Mouse (Mus musculus): ENCODE measurements around the gene Dennd4c. TPM values are rescaled to one million over a fixed set of nuclear protein-coding genes. Genes with fewer than 3 reads are reported as not detected.

Gene Dennd4c
- polyA plus RNA-seq, 1 experiment from 2014 or later = 5.8 TPM

- H3K9me3 ChIP-seq = no peaks in the 10 kb centered on the region
- H3K9ac ChIP-seq = no peak overlapping the region
- H3K4me2 ChIP-seq (replicated peaks) = peak overlapping the region; percentile 40
- peak; percentile 95 for ATAC-seq
- H3K27me3 ChIP-seq (replicated peaks) = no peaks in the 10 kb centered on the region
- 9% methylated on average over 4 of the region's 4 CpGs for WGBS
- no peak overlapping the region for H3K4me3 ChIP-seq (replicated peaks)
- 0 out of 2 replicates have a peak overlapping the region, but pooled peaks have one; percentile 44 for H3K27ac ChIP-seq
- peaks cover 2% of the 10 kb centered on the region; the same call in 1 of the 2 replicates for H3K4me1 ChIP-seq (replicated peaks)
- no peaks in the 10 kb centered on the region for H3K36me3 ChIP-seq
These were observed 23.2 kb upstream of the Dennd4c start for GRCm38 (mm10) chr4:86725175-86725574.

GRCm38 (mm10) chr4:86726141-86726540 lies 22.2 kb upstream of the Dennd4c start:
- Histone ChIP-seq H3K27ac (no peak overlapping the region), H3K9ac (no peak overlapping the region), H3K4me2 (replicated peaks) (no peak overlapping the region), H3K27me3 (replicated peaks) (no peaks in the 10 kb centered on the region), H3K4me1 (replicated peaks) (peaks cover 2% of the 10 kb centered on the region; the same call in 1 of the 2 replicates), H3K9me3 (no peaks in the 10 kb centered on the region), H3K36me3 (no peaks in the 10 kb centered on the region), H3K4me3 (replicated peaks) (no peak overlapping the region)
- no peak for ATAC-seq
- WGBS = 92% methylated on average over 5 of the region's 5 CpGs

DNA sequence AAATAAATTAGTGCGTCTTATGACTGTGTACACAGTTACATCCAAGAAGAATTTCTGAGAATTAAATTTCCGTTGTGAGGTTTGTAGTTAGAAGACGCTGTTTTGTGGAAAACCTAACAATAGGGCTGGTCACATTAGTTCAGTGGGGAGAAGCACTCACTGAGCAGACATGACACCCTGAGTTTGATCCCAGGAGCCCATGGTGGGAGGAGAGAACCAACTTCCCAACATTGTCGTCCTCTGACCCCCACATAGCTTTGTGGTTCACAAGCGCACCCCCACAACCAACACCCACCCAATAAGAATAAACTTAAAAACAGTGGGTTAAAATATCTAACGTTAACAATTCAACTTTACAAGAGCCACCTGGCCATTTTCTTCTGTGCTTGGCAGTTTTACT lies 18.5 kb upstream of the Dennd4c start:
- Histone ChIP-seq H3K36me3 (no peaks in the 10 kb centered on the region), H3K4me1 (replicated peaks) (0 out of 2 replicates have a peak, but pooled peaks cover 2% of the 10 kb centered on the region), H3K27me3 (replicated peaks) (no peaks in the 10 kb centered on the region), H3K9ac (no peak overlapping the region), H3K4me3 (replicated peaks) (no peak overlapping the region), H3K27ac (no peak overlapping the region), H3K4me2 (replicated peaks) (no peak overlapping the region), H3K9me3 (no peaks in the 10 kb centered on the region)
- WGBS = 62% methylated on average over 6 of the region's 6 CpGs
- no peak for ATAC-seq

DNA sequence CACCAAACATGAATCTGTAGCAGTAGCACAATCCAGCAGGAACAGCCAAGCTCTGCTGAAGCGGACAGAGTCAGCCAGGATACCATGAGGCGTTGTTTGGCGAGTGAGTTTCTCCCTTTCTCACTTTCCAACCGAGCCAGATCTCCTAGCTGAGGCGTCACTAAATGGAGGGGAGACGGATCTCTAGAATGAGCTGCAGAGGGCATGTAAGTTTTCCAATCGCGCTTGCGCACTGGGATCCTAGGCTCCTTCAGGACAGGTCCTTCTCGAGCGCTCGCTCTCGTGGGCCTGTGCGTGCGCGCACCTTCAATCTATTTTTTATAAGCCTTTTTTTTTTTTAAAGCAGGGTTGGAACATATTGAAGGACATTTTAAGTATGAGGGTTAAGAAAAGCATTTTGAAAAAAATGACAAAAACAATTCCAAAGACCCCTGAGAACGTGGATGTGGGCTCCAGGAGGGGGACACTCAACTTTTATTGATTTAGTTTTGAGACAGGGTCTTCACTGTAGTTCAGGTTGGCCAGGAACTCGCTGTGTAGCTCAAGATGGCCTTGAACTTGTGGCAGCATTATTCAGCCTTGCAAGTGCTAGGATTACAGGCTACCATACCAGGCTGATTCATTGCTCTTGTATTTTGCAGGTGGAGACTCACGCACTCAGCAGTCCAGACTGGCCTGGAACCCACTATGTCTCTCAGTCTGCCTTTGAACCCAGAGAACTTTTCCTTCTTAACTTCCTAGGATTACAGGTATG lies 14.1 kb upstream of the Dennd4c start:
- no peak overlapping the region for H3K4me2 ChIP-seq (replicated peaks)
- H3K27ac ChIP-seq = no peak overlapping the region
- no peak for ATAC-seq
- no peaks in the 10 kb centered on the region for H3K27me3 ChIP-seq (replicated peaks)
- no peaks in the 10 kb centered on the region for H3K9me3 ChIP-seq
- H3K4me1 ChIP-seq (replicated peaks) = no peaks in the 10 kb centered on the region
- no peak overlapping the region for H3K4me3 ChIP-seq (replicated peaks)
- 87% methylated on average over 19 of the region's 19 CpGs for WGBS
- H3K36me3 ChIP-seq = no peaks in the 10 kb centered on the region
- H3K9ac ChIP-seq = no peak overlapping the region

GRCm38 (mm10) chr4:86739308-86739993 lies 8.9 kb upstream of the Dennd4c start:
- Histone ChIP-seq H3K27me3 (replicated peaks) (no peaks in the 10 kb centered on the region), H3K4me1 (replicated peaks) (no peaks in the 10 kb centered on the region), H3K4me3 (replicated peaks) (no peak overlapping the region), H3K27ac (no peak overlapping the region), H3K9me3 (no peaks in the 10 kb centered on the region), H3K9ac (no peak overlapping the region), H3K4me2 (replicated peaks) (no peak overlapping the region), H3K36me3 (no peaks in the 10 kb centered on the region)
- peak; percentile 28; the same call in 1 of the 2 replicates for ATAC-seq
- WGBS = 68% methylated on average over 5 of the region's 5 CpGs

DNA sequence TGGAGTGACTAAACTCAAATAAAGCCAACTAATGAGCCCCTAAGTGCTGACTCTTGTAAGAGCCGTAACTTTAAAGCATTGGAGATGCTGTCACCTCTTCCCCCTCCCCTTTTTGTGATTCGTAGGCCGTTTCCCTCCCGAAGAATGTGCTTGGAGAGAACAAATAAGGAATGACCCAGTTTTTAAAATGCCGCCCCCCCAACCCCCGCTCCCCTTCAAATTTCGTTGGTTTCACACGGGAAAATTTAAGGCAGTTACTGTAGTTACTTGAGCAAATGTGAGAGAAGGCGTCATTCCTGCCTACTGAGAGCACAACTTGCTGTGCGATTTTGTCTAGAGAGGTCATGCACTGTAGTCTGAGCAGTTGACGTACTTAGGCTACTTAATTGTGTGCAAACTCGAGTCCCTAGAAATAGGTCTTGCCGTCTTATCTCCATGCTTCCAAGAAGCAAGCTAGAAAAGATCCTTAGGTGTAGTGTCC lies 1.0 kb downstream of the Dennd4c start:
- Histone ChIP-seq H3K4me3 (replicated peaks) (peak overlapping the region; percentile 97), H3K4me2 (replicated peaks) (peak overlapping the region; percentile 82), H3K9ac (peak overlapping the region; percentile 99), H3K27ac (peak overlapping the region; percentile 86; the same call in 1 of the 2 replicates), H3K9me3 (no peaks in the 10 kb centered on the region), H3K36me3 (no peaks in the 10 kb centered on the region), H3K4me1 (replicated peaks) (peaks cover 3% of the 10 kb centered on the region; the same call in 1 of the 2 replicates), H3K27me3 (replicated peaks) (no peaks in the 10 kb centered on the region)
- WGBS = under 1% methylated on average over 13 of the region's 13 CpGs
- no peak for ATAC-seq

DNA sequence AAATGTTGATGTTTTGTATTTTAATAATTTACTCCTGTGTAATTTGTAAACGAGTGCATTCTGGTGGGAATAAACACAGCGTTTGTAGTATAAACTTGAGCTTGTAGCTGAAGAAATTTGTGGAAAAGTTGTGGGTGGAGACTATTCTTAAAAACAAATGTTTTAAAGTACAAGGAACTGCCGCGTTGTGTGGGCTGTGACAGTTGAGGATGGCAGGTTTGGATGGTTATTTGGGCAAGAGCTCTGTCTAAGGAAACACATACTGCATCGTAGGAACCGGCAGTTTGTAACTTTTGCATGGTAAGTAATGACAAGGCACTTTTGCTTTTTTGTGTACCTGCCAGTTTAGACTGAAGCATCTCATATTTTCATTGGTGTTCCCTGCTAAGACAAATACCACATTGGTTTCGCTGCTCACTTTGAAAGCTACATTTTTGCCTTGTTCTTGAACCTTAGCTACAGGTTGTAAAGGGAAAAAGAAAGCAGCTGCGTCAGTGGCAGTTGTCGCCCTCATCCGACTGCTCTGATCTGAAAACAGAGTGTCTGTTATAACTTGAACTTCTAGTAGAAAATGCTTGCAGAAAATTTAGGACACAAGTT lies 2.1 kb downstream of the Dennd4c start:
- no peak overlapping the region for H3K4me3 ChIP-seq (replicated peaks)
- no peak for ATAC-seq
- no peaks in the 10 kb centered on the region for H3K9me3 ChIP-seq
- 0 out of 2 replicates have a peak overlapping the region, but pooled peaks have one; percentile 10 for H3K9ac ChIP-seq
- H3K27me3 ChIP-seq (replicated peaks) = no peaks in the 10 kb centered on the region
- H3K36me3 ChIP-seq = no peaks in the 10 kb centered on the region
- peak overlapping the region; percentile 36 for H3K4me2 ChIP-seq (replicated peaks)
- no peak overlapping the region for H3K27ac ChIP-seq
- WGBS = 60% methylated on average over 10 of the region's 10 CpGs
- peaks cover 3% of the 10 kb centered on the region; the same call in 1 of the 2 replicates for H3K4me1 ChIP-seq (replicated peaks)

DNA sequence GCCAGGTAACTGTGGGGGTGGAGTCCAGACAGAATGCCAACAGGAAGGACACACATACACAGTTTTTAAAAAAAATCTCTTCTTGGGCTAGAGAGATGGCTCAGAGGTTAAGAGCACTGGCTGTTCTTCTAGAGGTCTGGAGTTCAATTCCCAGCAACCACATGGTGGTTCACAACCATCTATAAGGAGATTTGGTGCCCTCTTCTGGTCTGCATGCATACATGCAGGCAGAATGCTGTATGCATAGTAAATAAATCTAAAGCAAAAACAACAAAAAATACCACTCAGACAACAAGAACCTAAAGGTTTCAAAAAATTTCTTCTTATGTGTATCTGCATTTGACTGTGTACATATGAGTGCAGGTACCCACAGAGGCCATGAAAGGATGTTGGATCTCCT lies 16.0 kb downstream of the Dennd4c start:
- Histone ChIP-seq H3K9ac (no peak overlapping the region), H3K4me3 (replicated peaks) (no peak overlapping the region), H3K9me3 (no peaks in the 10 kb centered on the region), H3K36me3 (no peaks in the 10 kb centered on the region), H3K4me1 (replicated peaks) (no peaks in the 10 kb centered on the region), H3K27me3 (replicated peaks) (no peaks in the 10 kb centered on the region), H3K4me2 (replicated peaks) (no peak overlapping the region), H3K27ac (no peak overlapping the region)
- no peak for ATAC-seq

GRCm38 (mm10) chr4:86777587-86777986 lies 29.2 kb downstream of the Dennd4c start:
- WGBS = 75% methylated on average over 9 of the region's 9 CpGs
- Histone ChIP-seq H3K9me3 (no peaks in the 10 kb centered on the region), H3K4me2 (replicated peaks) (no peak overlapping the region), H3K9ac (no peak overlapping the region), H3K27ac (no peak overlapping the region), H3K4me1 (replicated peaks) (no peaks in the 10 kb centered on the region), H3K36me3 (no peaks in the 10 kb centered on the region), H3K4me3 (replicated peaks) (no peak overlapping the region), H3K27me3 (replicated peaks) (no peaks in the 10 kb centered on the region)
- ATAC-seq = no peak

- no peak overlapping the region for H3K4me3 ChIP-seq (replicated peaks)
- ATAC-seq = no peak
- no peak overlapping the region for H3K9ac ChIP-seq
- WGBS = 63% methylated on average over 2 of the region's 2 CpGs
- H3K36me3 ChIP-seq = no peaks in the 10 kb centered on the region
- no peak overlapping the region for H3K4me2 ChIP-seq (replicated peaks)
- no peaks in the 10 kb centered on the region for H3K9me3 ChIP-seq
- H3K27ac ChIP-seq = no peak overlapping the region
- H3K27me3 ChIP-seq (replicated peaks) = no peaks in the 10 kb centered on the region
- no peaks in the 10 kb centered on the region for H3K4me1 ChIP-seq (replicated peaks)
These were observed 62.2 kb downstream of the Dennd4c start for GRCm38 (mm10) chr4:86810604-86811003.

GRCm38 (mm10) chr4:86814850-86815249 lies 66.5 kb downstream of the Dennd4c start:
- 85% methylated on average over 3 of the region's 3 CpGs for WGBS
- H3K4me3 ChIP-seq (replicated peaks) = no peak overlapping the region
- no peaks in the 10 kb centered on the region for H3K9me3 ChIP-seq
- no peak overlapping the region for H3K9ac ChIP-seq
- no peaks in the 10 kb centered on the region for H3K4me1 ChIP-seq (replicated peaks)
- H3K36me3 ChIP-seq = no peaks in the 10 kb centered on the region
- no peaks in the 10 kb centered on the region for H3K27me3 ChIP-seq (replicated peaks)
- H3K4me2 ChIP-seq (replicated peaks) = no peak overlapping the region
- H3K27ac ChIP-seq = no peak overlapping the region
- ATAC-seq = no peak

DNA sequence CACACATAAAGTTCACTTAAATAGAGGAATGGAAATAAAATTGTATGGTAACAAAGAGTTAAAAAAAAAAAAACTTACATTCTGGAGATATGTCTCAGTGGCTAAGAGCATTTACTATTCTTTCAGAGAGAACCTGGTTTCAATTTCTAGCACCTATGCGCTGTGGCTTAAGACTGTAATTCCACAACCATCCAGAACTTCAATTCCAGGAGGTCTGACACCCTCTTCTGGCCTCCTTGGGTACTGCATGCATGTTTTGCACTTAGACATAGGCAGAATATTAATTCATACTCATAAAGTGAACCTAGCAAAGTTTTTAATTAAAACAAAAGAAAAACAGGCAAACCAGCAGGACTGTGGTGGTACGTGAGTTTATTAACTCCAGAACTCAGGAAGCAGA lies 74.8 kb downstream of the Dennd4c start:
- Histone ChIP-seq H3K4me1 (replicated peaks) (no peaks in the 10 kb centered on the region), H3K9me3 (no peaks in the 10 kb centered on the region), H3K4me3 (replicated peaks) (no peak overlapping the region), H3K4me2 (replicated peaks) (no peak overlapping the region), H3K27me3 (replicated peaks) (no peaks in the 10 kb centered on the region), H3K27ac (no peak overlapping the region), H3K9ac (no peak overlapping the region), H3K36me3 (peaks cover 16% of the 10 kb centered on the region; the same call in 1 of the 2 replicates)
- 87% methylated on average over 2 of the region's 2 CpGs for WGBS
- no peak for ATAC-seq

Measured in intestine, embryonic 15.5 days (tissue).